Mouse (Mus musculus) ES-Bruce4 (cell line): ENCODE results near the gene Ube2e3.

ENCODE experiments used
- CTCF ChIP-seq: IDR thresholded peaks from one replicate; pipeline ENCODE4 v1.8.1; 2011; ENCODE audit warnings: low read depth, low read length
- EP300 ChIP-seq: IDR thresholded peaks from 2 replicates; pipeline ENCODE4 v1.6.1; 2011; ENCODE audit warnings: low read depth, low read length; ENCODE audit not compliant: insufficient read depth
- POLR2A ChIP-seq: IDR thresholded peaks from one replicate; pipeline ENCODE4 v1.8.1; 2011; ENCODE audit warnings: low read length; ENCODE audit not compliant: insufficient read depth

DNA sequence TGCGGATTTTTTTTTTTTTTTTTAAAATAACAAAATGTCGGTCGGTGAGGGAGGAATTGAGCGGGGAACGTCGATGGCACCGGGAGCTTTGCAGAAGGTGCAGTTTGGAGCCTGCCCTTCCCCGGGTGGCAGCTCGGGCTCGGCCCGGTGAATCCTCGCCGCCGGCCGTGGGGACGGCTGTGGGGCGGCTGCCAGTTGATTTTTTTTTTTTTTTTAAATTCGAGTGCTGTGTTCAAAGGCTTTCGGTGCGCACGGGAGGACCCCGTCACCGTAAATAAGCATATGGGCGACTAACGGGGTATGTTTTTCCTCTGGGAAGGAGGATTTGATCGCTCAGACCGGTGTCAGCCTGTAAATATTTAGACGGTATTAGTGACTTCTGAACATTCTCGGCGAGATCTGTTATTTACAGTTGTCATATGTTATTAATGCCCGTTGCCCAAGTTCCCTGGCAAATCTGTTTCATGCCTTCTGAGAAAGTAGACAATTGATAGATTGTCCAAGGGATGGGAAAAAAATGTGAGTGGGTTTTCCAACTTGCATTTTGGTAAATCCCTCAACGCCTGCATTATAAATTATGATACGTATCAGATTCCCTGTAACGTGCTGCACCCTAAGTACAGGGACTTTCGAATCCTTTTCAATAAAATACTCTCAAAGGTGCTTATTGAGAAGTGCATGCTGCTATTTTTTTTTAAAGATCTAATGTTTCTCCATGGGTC, 2.0 kb downstream of the Ube2e3 start:
- TF ChIP-seq CTCF = no peak
- no peak for TF ChIP-seq POLR2A
- no peak for TF ChIP-seq EP300
